Mouse (Mus musculus): ENCODE data around the gene BC048671.

GRCm38 (mm10) chr6:90315961-90316360, 14.9 kb downstream of the BC048671 start:
- TF ChIP-seq CTCF (IDR thresholded peaks at IDR 0.05; ENCODE audit: control insufficient read depth, insufficient read depth, insufficient replicate concordance, low read depth, low read length), result no peak
- no peak for TF ChIP-seq POLR2A (IDR thresholded peaks at IDR 0.05; ENCODE audit: control insufficient read depth, low read depth, low read length)

All from testis, adult 2 months (tissue).